Mouse (Mus musculus) intestine, embryonic 16.5 days (tissue): ENCODE measurements around the gene Gm20388. TPM values are rescaled to one million over a fixed set of nuclear protein-coding genes. Genes with fewer than 3 reads are reported as not detected.
A peak's percentile ranks its signal among the peaks of the same experiment; 100 is the strongest.

Source experiments
- ATAC-seq: fragments of 200-750 bp; cut with Nextera tagmentation; 2 replicates; pipeline ENCODE4 v1.8.0; 2017; ENCODE audit warnings: moderate TSS enrichment, moderate library complexity
- H3K27ac ChIP-seq: fragments of 300-500 bp; sonication (generic); 2 replicates; pipeline ENCODE4 v1.5.1; 2014; ENCODE audit warnings: mild to moderate bottlenecking, low read length
- H3K27me3 ChIP-seq: fragments of 300-500 bp; sonication (generic); replicated peaks from 2 replicates; pipeline ENCODE4 v1.6.1; 2014; ENCODE audit warnings: low read length, control low read depth, mixed read lengths; ENCODE audit not compliant: control insufficient read depth, insufficient read depth
- H3K36me3 ChIP-seq: fragments of 300-500 bp; sonication (generic); 2 replicates; pipeline ENCODE4 v1.6.1; 2014; ENCODE audit warnings: low read length, control low read depth; ENCODE audit not compliant: control insufficient read depth, insufficient read depth
- H3K4me1 ChIP-seq: fragments of 300-500 bp; sonication (generic); 2 replicates; pipeline ENCODE4 v1.6.1; 2014; ENCODE audit warnings: low read length, control low read depth, mixed read lengths; ENCODE audit not compliant: control insufficient read depth, insufficient read depth
- H3K4me2 ChIP-seq: fragments of 300-500 bp; sonication (generic); 2 replicates; pipeline ENCODE4 v1.6.1; 2014; ENCODE audit warnings: low read depth, low read length, control low read depth
- H3K4me3 ChIP-seq: fragments of 300-500 bp; sonication (generic); 2 replicates; pipeline ENCODE4 v1.5.1; 2014; ENCODE audit warnings: mild to moderate bottlenecking, low read length
- H3K9ac ChIP-seq: fragments of 300-500 bp; sonication (generic); 2 replicates; pipeline ENCODE4 v1.6.1; 2014; ENCODE audit warnings: low read depth, low read length
- H3K9me3 ChIP-seq: fragments of 300-500 bp; sonication (generic); 2 replicates; pipeline ENCODE4 v1.6.1; 2016; ENCODE audit warnings: low read length, control low read depth; ENCODE audit not compliant: control insufficient read depth
- WGBS: fragments of 180-500 bp; shearing (Covaris S2); extraction: QIAGEN DNeasy Blood & Tissue Kit; methylation state at CpG from one replicate; pipeline ENCODE4 v1.1.7; 2014; 5-methylcytosine and 5-hydroxymethylcytosine counted together
- polyA plus RNA-seq: library from polyadenylated mRNA; unstranded; fragments of >200 nt; fragmentation: Nextera tagmentation; extraction: Ambion mirVana; gene quantifications from 2 replicates; pipeline ENCODE4 v1.2.1, GENCODE M21; 2015

The Gm20388 gene
- polyA plus RNA-seq, 1 experiment from 2014 or later: 5.8 TPM

- WGBS: 32% methylated on average over 21 of the region's 21 CpGs
- Histone ChIP-seq H3K36me3 (no peaks in the 10 kb centered on the region), H3K4me2 (no peak overlapping the region), H3K4me1 (peaks cover 6% of the 10 kb centered on the region; the same call in 1 of the 2 replicates), H3K9ac (0 out of 2 replicates have a peak overlapping the region, but pooled peaks have one; percentile 38), H3K27me3 (no peaks in the 10 kb centered on the region), H3K27ac (no peak overlapping the region), H3K4me3 (no peak overlapping the region), H3K9me3 (no peaks in the 10 kb centered on the region)
- ATAC-seq: no peak
These were observed 1347.6 kb downstream of the Gm20388 start for GRCm38 (mm10) chr8:121258126-121258792.

DNA sequence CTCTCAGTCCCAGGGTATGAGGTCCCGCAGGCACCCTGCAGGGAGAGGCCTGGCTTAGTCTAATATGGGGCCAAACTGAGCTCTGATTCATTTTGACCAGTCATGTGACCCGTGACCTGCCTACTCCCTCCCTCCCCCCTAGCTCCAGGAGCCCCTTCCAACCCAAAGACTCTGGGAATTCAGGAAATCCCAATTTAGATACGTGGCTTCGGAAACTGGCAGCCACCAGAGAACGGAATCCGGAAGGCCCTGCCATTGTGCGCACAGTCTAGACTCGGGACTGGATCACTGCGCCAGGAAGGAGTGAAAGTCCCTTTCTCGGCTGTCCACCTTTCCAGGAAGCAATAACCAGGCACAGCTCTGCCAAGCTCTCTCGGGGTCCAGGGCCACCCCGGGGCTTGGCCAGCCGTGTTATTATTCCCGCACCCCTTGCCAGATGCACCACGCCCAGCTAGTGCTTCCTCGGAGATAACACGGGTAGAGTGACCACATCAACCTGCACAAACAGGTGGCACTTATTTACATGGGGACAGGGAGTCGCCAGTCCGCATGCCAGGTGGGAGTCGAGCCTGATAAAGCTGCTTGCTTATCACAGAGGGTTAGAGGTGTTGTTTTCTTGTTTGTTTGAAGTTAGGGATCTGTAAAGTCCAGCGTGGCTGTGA, 1352.2 kb downstream of the Gm20388 start:
- no peak overlapping the region for H3K9ac ChIP-seq
- ATAC-seq: peak; percentile 72
- peaks cover 6% of the 10 kb centered on the region; the same call in 1 of the 2 replicates for H3K4me1 ChIP-seq
- H3K9me3 ChIP-seq: no peaks in the 10 kb centered on the region
- no peak overlapping the region for H3K4me3 ChIP-seq
- peak overlapping the region; percentile 9; the same call in 1 of the 2 replicates for H3K27ac ChIP-seq
- H3K36me3 ChIP-seq: no peaks in the 10 kb centered on the region
- no peaks in the 10 kb centered on the region for H3K27me3 ChIP-seq
- peak overlapping the region; percentile 6; the same call in 1 of the 2 replicates for H3K4me2 ChIP-seq
- 50% methylated on average over 21 of the region's 21 CpGs for WGBS

GRCm38 (mm10) chr8:121263390-121263775, 1352.7 kb downstream of the Gm20388 start:
- Histone ChIP-seq H3K36me3 (no peaks in the 10 kb centered on the region), H3K9ac (no peak overlapping the region), H3K4me1 (peaks cover 4% of the 10 kb centered on the region; the same call in 1 of the 2 replicates), H3K27ac (no peak overlapping the region), H3K27me3 (no peaks in the 10 kb centered on the region), H3K4me2 (peak overlapping the region; percentile 6; the same call in 1 of the 2 replicates), H3K9me3 (no peaks in the 10 kb centered on the region), H3K4me3 (no peak overlapping the region)
- peak; percentile 69 for ATAC-seq
- 50% methylated on average over 14 of the region's 14 CpGs for WGBS

DNA sequence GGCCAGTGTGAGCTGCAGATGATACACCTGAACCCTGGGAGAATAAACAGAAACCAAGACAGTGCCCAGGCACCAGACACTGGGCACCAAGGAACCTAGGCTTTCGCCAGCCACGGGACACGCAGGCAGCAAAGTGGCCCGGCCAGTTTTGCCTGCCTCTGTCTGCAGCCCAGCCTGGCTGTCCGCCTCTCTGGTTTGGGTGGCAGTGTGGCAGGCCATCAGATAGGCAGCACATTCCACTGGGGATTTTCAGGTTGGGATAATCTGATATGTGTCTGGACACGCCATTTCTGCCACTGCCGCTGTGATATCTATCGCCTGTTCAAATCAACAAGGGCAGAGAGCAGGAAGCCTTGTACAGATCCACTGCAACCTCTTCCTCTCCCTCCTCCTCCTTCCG, 1353.6 kb downstream of the Gm20388 start:
- no peaks in the 10 kb centered on the region for H3K4me1 ChIP-seq
- H3K27ac ChIP-seq: no peak overlapping the region
- H3K4me3 ChIP-seq: no peak overlapping the region
- no peak overlapping the region for H3K4me2 ChIP-seq
- ATAC-seq: no peak
- no peaks in the 10 kb centered on the region for H3K36me3 ChIP-seq
- H3K9ac ChIP-seq: no peak overlapping the region
- H3K27me3 ChIP-seq: no peaks in the 10 kb centered on the region
- 70% methylated on average over 9 of the region's 9 CpGs for WGBS
- no peaks in the 10 kb centered on the region for H3K9me3 ChIP-seq

GRCm38 (mm10) chr8:121271542-121271941, 1360.9 kb downstream of the Gm20388 start:
- Histone ChIP-seq H3K27ac (no peak overlapping the region), H3K27me3 (no peaks in the 10 kb centered on the region), H3K9ac (no peak overlapping the region), H3K4me2 (no peak overlapping the region), H3K4me3 (no peak overlapping the region), H3K4me1 (no peaks in the 10 kb centered on the region), H3K9me3 (no peaks in the 10 kb centered on the region), H3K36me3 (no peaks in the 10 kb centered on the region)
- 72% methylated on average over 8 of the region's 8 CpGs for WGBS
- ATAC-seq: no peak

- no peak overlapping the region for H3K27ac ChIP-seq
- no peak overlapping the region for H3K9ac ChIP-seq
- no peaks in the 10 kb centered on the region for H3K36me3 ChIP-seq
- no peaks in the 10 kb centered on the region for H3K27me3 ChIP-seq
- 58% methylated on average over 14 of the region's 14 CpGs for WGBS
- peak overlapping the region; percentile 43; the same call in 1 of the 2 replicates for H3K4me2 ChIP-seq
- H3K4me3 ChIP-seq: peak overlapping the region; percentile 9; the same call in 1 of the 2 replicates
- ATAC-seq: peak; percentile 50; the same call in 1 of the 2 replicates
- no peaks in the 10 kb centered on the region for H3K4me1 ChIP-seq
- no peaks in the 10 kb centered on the region for H3K9me3 ChIP-seq
These were observed 1362.6 kb downstream of the Gm20388 start for GRCm38 (mm10) chr8:121273195-121273594.

DNA sequence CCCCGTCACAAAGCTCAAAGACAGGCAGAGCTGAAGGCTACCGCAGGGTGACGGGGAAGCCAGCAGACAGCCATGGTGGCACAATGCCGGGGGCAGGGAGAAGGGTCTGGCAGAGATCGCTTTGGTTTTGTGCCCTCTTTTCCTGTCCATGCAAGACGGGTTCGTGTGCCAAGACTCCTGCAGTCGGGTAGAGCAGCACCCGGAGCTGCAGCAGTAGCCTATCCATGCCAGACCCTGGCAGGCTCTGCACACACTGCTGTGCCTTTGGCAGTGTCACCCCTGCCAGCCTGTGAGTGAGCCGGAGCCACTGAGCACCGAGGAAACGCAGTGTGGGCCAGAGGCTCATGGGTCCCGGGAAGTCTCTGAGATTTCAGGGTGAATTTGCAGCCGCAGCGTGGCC, 1363.0 kb downstream of the Gm20388 start:
- no peaks in the 10 kb centered on the region for H3K27me3 ChIP-seq
- no peaks in the 10 kb centered on the region for H3K36me3 ChIP-seq
- H3K9me3 ChIP-seq: no peaks in the 10 kb centered on the region
- no peaks in the 10 kb centered on the region for H3K4me1 ChIP-seq
- no peak overlapping the region for H3K4me3 ChIP-seq
- H3K27ac ChIP-seq: no peak overlapping the region
- WGBS: 79% methylated on average over 15 of the region's 15 CpGs
- no peak overlapping the region for H3K4me2 ChIP-seq
- ATAC-seq: no peak
- H3K9ac ChIP-seq: no peak overlapping the region

DNA sequence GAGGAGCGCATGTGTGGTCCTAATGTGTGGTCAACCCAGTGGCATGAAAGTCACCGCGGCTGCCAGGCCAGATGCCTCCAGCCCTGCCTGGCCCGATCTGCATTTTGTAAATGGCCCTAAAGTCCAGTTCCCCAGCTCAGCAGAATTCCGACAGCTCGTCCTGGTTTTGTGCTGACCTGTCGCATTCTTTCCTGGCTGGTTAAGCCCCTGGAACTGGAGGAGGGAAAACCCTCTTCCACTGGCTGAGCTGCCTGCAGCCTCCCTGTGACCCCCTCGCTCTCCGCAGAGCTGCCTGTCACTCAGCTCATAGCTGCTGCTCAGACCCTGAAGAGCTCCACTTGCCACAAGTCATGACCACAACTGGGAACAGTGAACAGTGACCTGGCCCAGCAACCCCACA, 1369.8 kb downstream of the Gm20388 start:
- H3K4me3 ChIP-seq: no peak overlapping the region
- no peak overlapping the region for H3K27ac ChIP-seq
- no peak for ATAC-seq
- H3K4me2 ChIP-seq: no peak overlapping the region
- H3K36me3 ChIP-seq: no peaks in the 10 kb centered on the region
- H3K9me3 ChIP-seq: no peaks in the 10 kb centered on the region
- H3K9ac ChIP-seq: no peak overlapping the region
- 64% methylated on average over 9 of the region's 9 CpGs for WGBS
- no peaks in the 10 kb centered on the region for H3K27me3 ChIP-seq
- H3K4me1 ChIP-seq: peaks cover 4% of the 10 kb centered on the region; the same call in 1 of the 2 replicates

GRCm38 (mm10) chr8:121289346-121289745, 1378.7 kb downstream of the Gm20388 start:
- Histone ChIP-seq H3K9ac (no peak overlapping the region), H3K4me2 (no peak overlapping the region), H3K4me3 (no peak overlapping the region), H3K4me1 (no peaks in the 10 kb centered on the region), H3K36me3 (no peaks in the 10 kb centered on the region), H3K27me3 (no peaks in the 10 kb centered on the region), H3K27ac (no peak overlapping the region), H3K9me3 (no peaks in the 10 kb centered on the region)
- no peak for ATAC-seq
- 79% methylated on average over 5 of the region's 5 CpGs for WGBS
